Mouse (Mus musculus): ENCODE data around the gene Sytl5.

Gene Sytl5

DNA sequence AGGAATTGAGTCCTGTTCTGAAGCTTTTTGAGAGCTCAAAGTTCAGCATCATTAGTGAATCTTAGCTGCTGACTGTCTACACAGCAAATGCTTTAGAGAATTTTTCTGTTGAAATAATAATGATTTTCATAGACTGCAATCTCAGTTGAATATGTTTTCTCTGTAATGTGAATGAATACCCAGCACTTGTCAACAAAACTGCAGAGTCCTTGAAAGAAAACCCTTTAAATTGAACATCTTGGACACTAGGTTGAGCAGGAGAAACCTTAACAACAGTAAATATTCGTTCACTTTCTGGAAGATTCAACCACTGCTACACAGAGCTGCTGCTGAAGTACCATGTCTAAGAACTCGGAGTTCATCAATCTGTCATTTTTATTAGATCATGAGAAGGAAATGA, at the start of gene Sytl5:
Gene Sytl5 (plus strand): TSS at position 301 of the 400 bp plus-strand sequence.
- no peak for DNase-seq (ENCODE audit: low spot score)

DNA sequence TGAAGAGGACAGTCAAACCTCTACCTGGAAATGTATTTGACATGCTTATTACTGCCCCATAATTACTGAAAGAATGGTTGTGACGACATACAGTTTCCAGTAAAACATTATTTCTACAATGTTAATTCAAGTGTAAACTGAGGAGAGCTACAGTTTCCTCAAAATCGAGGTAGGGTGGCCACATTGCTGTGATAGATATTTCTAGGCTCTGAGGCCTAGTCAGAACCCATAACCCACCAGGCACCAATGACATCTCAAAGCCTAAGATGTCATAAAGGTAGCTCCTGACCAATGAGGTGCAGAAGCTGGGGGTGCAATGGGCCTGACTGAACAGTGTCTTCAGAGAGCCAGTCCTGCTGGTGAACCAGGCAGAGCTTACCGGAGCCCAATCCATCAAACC, 38.8 kb upstream of the Sytl5 start, which contains the start of gene Hypm:
Gene Hypm (plus strand): TSS at position 301 of the 400 bp plus-strand sequence.
- DNase-seq (ENCODE audit: low spot score) = no peak

DNA sequence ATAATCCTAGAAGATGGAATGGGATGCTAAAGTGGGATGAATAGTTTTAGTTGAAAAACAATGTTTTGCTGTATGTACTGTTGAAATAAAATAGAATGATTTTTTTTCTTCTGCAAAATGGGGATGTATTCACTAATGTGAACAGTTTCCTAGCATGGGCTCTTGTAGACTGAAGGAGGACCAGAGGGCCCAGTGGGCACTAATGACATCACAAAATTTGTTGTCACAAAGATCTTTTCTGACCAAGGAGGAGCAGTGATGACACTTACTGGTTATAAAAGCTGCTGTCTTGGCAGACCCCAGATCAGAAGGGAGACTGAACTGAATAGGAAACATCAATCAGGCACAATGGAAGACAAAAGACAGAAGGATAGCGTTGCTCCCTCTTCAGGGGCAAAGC, 36.0 kb upstream of the Sytl5 start, which contains the start of gene H2al3:
Gene H2al3 (plus strand): TSS at position 301 of the 400 bp plus-strand sequence.
- DNase-seq (ENCODE audit: low spot score) = no peak

DNA sequence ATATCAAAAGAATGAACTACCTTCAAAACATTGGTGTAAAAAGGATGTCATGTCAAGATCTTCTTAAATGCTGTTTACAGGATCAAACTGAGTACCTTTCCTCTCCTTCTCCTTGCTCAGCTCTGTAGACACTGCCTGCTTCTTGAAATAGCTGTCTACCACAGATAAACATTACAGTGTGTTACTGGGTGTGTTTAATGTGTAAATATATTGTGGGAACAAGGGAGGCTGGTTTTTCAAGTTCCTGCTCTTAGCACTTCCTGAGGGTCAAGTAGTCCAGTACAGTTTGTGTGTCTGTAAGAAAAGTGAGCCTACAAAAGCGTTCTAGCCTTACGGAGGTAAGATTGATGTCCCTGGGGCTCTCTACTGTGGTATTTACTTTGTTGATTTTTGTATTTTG, 23.6 kb upstream of the Sytl5 start:
- no peak for DNase-seq (ENCODE audit: low spot score)

DNA sequence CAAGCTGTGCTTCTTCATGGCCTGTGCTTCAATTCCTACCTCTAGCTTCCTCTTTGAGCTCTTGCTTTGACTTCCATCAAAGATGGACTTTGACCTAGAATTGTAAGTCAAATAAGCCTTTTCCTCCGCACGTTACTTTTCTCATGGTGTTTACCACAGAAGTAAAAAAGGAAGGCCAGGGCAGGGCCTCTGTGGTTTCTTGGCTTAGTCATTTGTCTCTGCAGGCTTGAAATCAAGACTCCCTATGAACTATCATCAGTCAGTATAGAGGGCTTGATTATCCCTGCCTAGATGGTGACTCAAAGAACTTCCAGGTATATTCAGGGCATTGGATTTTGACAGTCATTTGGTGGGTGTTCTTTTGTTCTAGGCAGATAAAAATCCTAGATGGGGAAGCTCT, 9.9 kb upstream of the Sytl5 start:
- DNase-seq (ENCODE audit: low spot score) = no peak

DNA sequence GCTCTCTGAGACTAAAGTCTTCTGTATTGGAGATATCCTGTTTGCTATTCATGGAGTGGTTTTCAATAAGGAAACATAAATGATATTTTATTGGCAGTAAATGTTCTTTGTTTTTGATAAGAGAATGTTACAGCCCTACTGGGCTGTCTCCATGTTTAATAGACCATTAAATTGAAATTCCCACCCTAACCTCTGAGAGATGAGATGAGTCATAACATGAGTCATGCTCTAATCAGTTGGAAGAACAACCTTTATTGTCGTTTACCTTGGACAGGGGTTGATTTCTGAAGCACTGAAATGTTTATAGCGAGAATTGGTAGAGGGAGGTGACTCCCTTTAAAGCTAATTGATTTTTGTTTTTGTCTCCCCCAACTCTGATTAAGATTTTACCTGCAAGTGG, 24.1 kb downstream of the Sytl5 start:
- DNase-seq (ENCODE audit: low spot score) = no peak

DNA sequence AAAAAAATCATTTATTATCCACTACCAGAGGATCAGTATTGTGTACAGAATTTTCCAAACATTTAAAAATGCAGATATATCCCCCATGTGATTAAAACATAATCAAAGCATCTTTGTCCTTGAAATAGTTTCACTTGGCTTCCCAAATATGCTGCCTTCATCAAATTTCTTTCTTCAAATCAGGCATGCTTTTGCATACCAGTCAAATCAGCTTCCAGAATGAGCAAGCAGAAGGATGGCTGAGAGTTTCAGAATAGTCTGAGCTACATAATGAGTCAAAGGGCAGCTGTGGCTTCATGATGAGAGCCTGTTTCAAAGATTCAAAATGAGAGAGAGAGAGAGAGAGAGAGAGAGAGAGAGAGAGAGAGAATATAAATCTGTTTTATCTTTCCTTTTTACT, 48.4 kb downstream of the Sytl5 start:
- no peak for DNase-seq (ENCODE audit: low spot score)

DNA sequence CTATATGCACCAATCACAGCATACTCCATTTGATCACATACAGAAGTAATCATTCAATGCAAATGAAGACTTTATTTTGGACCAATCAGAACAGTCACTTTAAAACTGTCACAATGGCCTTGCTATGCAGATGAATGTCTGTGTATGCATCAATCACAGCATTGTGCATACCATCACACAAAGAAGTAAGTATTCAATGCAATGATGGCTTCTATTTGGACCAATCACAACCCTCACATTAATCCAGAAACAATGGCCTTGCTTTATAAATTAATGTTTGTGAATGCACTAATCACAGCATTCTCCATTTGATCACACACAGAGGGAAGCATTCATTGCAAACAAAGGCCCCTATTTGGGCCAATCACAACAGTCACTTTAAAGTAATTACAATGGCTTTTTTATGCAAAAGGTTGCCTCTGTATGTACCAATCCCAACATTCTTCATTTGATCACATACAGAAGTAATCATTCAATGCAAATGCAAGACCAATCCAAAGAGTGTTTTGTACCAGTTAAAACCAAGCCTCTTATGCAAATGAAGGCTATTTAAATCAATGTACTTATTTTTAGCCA, 98.8 kb downstream of the Sytl5 start:
- DNase-seq (ENCODE audit: low spot score) = no peak

DNA sequence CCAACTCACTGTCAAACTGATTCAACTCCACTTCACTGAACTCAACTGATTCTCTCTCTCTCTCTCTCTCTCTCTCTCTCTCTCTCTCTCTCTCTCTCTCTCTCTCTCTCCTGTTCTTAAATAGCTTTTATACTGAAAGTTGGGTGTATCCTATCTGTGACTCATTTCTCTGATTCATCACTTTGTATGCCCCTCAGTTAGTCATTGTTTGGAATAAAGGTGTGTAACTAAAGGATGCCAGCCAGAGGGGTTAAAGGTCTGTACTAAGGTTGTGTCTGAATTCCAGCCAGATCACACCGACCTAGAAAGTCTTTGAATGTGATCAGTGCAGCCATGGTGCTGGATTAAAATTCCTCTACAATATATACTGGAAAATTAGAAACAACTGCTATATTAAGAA, 115.3 kb downstream of the Sytl5 start:
- no peak for DNase-seq (ENCODE audit: low spot score)

DNA sequence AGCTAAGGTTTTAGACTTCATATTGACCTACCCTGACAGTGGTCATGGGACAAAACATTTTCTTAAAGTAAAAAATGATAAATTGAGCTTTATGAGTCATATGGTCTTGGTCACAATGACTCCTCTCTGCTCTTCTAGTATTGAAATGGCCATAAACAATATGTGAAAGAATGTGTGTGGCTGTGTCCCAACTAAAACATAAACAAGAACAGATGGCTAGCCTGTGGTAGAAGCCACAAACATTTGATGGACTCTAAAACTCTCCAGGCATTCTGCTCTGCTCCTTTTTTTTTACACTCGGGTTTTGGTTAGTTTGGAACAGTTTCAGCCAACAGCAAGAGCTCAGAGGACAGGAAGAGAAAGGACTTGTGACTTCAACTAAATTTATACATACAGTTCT, 120.5 kb downstream of the Sytl5 start:
- DNase-seq (ENCODE audit: low spot score) = no peak

DNA sequence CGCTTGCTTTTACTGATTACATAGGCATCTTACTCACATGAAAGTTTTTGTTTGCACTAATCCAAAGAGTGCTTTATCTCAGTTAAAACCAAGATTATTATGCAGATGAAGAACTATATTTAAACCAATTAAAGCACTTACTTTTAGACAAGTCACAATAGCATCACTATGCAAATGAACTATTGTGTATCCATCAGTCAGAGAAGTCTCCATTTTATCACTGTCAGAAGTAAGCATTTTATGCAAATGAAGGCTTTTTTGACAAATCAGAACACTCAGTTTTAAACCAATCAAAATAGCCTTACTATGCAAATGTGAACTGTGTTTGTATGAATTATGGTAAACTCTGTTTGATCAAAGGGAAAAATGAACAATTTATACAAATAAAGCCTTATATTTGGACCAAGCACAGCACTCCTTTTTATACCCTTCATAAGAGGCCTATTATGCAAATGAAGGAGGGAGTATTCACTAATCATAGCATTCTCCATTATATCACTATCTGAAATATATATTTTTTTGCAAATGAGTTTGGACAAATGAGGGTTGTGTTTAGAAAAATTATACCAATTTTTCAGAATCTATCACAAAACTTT, 122.4 kb downstream of the Sytl5 start:
- no peak for DNase-seq (ENCODE audit: low spot score)

DNA sequence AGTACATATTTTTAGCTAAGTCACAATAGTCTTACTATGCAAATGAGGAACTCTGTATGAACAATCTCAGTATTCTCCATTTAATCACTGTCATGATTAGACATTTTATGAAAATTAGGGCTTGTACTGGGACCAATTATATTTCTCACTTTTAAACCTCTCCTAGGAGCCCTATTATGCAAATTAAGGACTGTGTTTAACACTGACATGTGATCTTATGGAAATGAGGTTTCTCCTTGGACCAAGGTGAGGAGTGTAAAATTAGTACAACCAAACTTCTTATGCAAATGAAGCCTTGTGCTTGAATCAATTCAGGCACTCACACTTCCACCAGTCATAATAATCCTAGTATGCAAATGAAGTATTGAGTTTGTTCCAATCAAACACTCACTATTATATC, 124.8 kb downstream of the Sytl5 start:
- DNase-seq (ENCODE audit: low spot score) = no peak

DNA sequence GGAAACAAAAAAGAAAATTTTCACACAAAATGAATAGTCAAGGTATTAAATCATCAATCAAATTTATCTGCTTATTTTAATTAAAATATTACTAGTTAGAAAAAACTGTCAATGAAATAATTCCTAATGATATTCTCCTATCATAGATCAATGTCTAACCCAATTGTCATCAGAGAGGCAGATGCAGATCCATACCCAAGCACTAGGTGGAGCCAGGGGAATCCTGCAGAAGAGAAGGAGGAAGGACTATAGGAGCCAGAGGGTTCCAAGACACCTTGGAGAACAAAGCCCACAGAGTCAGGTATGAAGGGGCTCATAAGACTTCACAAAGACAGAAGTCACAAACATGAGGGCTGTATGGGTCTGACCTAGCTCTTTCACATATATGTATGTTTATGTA, 149.2 kb downstream of the Sytl5 start:
- DNase-seq (ENCODE audit: low spot score) = no peak

Measured in MN1 (cell line).